Mouse (Mus musculus): Measurements from ENCODE around the gene Incenp.
A peak's percentile ranks its signal among the peaks of the same experiment; 100 is the strongest.
"Not testable (repeated sequence)": the region's sequence is repeated elsewhere in the genome, so short reads cannot be mapped to it uniquely, and the experiment has no call there.

The Incenp gene

DNA sequence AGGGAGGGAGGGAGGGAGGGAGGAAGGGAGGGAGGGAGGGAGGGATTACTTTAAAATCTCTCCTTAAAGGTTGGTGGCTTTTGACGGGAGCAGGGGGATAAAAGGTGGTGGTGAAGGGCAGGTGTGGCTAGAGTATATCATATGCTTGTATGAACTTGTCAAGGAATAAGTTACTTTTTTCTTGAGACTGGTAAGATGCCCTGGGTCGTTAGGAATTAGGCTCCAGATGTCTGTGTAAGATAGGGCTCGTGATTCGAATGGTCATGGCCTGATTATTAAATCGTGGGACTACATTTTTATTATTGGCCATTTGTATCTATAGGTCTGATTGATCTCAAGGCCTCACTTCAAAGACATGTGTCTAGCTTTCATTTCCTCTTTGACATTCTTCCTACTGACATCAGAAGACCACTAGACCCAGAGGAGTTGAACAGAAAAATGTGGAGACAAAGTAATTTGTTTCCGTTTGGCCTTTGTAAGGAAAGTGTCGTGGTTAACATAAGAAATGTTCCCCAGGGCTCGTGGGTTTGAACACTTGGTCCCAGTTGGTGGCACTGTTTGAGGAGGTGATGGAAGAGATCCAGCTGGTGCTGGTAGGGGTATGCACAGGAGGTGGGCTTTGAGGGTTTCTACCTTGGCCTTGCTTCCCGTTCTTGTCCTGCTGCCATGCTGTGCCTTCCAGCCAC lies 19.0 kb upstream of the Incenp start:
- no peak for DNase-seq (ENCODE audit: low spot score in 2 of 2)

GRCm38 (mm10) chr19:9917727-9918126 lies 18.4 kb upstream of the Incenp start:
- DNase-seq (ENCODE audit: low spot score in 2 of 2): no peak

GRCm38 (mm10) chr19:9915935-9916334 lies 16.6 kb upstream of the Incenp start:
- peak; percentile 63 to 86 for DNase-seq (ENCODE audit: low spot score in 2 of 2)

GRCm38 (mm10) chr19:9914346-9914745 lies 15.0 kb upstream of the Incenp start:
- no peak for DNase-seq (ENCODE audit: low spot score in 2 of 2)

GRCm38 (mm10) chr19:9913784-9914183 lies 14.4 kb upstream of the Incenp start:
- no peak for DNase-seq (ENCODE audit: low spot score in 2 of 2)

- peak; percentile 39 to 76 for DNase-seq (ENCODE audit: low spot score in 2 of 2)
Observed at GRCm38 (mm10) chr19:9911314-9911754, 12.0 kb upstream of the Incenp start.

GRCm38 (mm10) chr19:9909351-9909750 lies 10.0 kb upstream of the Incenp start:
- no peak for DNase-seq (ENCODE audit: low spot score in 2 of 2)

DNA sequence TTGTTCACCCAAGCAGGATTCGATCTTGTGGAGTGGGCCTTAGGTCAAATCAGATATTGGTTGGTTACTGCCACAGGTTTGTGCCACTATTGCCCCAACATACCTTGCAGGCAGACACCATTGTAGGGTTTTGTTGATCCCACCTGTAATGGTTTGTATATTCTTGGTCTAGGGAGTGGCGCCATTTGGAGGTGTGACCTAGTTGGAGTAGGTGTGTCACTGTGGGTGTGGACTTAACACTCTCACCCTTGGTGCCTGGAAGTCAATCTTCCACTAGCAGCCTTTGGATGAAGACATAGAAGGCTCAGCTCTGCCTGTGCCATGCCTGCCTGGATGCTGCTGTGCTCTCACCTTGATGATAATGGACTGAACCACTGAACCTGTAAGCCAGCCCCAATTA lies 1.3 kb upstream of the Incenp start:
- not testable (repeated sequence) for DNase-seq (ENCODE audit: low spot score in 2 of 2)

DNA sequence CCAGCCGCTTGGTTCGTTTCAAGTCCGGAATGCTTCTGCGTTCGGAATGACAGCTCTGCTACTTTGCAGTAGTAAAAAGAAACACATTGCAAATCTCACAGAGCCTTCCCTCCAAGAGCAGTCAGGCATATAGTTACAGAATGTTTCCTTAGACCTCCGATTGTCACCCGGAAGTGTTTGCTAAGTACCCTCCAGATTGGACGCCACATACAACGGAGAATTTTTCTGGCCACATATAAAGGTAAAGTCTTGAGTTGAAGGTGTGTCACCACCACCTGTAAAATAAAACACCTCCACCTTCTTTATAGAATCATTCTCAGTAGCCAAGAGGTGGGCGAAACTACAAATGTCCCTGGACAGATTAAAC lies 412 bp upstream of the Incenp start:
- DNase-seq (ENCODE audit: low spot score in 2 of 2): no peak

- DNase-seq (ENCODE audit: low spot score in 2 of 2): peak; percentile 16 to 35
Observed at GRCm38 (mm10) chr19:9898339-9899066, 848 bp downstream of the Incenp start.

GRCm38 (mm10) chr19:9896067-9896466 lies 3.3 kb downstream of the Incenp start:
- no peak for DNase-seq (ENCODE audit: low spot score in 2 of 2)

DNA sequence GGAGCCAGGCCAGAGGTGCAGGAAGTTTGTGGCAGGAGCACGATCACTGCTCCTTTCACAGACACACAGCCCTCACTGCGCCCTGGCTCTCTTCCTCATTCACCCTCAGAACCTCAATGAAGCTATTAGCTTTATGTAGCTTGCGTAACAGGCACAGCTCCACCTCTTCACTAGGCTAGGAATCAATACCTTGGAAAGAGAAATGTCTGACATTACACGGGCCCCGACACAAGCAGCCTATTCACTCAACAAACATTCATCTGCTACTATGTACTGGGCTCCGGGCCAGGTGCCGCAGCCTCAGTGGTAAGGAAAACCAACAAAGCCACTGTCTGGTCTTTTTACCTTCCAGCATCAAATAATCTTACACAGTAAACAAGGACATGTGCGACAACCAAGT lies 12.6 kb downstream of the Incenp start:
- DNase-seq (ENCODE audit: low spot score in 2 of 2): no peak

- DNase-seq (ENCODE audit: low spot score in 2 of 2): no peak
Observed at GRCm38 (mm10) chr19:9886348-9886747, 13.0 kb downstream of the Incenp start.

- DNase-seq (ENCODE audit: low spot score in 2 of 2): no peak
Observed at GRCm38 (mm10) chr19:9878186-9878835, 21.0 kb downstream of the Incenp start.

GRCm38 (mm10) chr19:9865466-9865865 lies 33.9 kb downstream of the Incenp start:
- no peak for DNase-seq (ENCODE audit: low spot score in 2 of 2)

DNA sequence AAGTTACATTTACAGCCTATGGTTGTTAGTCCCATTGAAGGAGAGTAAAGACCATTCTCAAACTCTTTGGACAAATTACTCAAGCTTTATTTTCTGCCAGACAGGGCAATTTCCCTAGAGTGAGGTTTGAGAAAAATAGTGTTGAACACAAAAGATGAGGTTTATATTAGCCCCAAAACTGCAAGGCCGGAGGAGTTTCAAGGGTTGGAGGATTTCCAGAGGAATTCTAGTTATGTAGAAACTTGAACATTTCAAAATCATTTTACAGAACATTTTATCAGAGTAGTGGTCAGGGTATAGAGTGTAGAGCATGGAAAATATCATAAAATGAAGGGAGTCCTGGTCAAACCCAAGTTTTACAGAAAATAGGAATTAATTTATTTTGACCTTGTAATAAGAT lies 34.5 kb downstream of the Incenp start:
- no peak for DNase-seq (ENCODE audit: low spot score in 2 of 2)

- DNase-seq (ENCODE audit: low spot score in 2 of 2): not testable (repeated sequence)
Observed at GRCm38 (mm10) chr19:9860821-9861220, 38.5 kb downstream of the Incenp start.

DNA sequence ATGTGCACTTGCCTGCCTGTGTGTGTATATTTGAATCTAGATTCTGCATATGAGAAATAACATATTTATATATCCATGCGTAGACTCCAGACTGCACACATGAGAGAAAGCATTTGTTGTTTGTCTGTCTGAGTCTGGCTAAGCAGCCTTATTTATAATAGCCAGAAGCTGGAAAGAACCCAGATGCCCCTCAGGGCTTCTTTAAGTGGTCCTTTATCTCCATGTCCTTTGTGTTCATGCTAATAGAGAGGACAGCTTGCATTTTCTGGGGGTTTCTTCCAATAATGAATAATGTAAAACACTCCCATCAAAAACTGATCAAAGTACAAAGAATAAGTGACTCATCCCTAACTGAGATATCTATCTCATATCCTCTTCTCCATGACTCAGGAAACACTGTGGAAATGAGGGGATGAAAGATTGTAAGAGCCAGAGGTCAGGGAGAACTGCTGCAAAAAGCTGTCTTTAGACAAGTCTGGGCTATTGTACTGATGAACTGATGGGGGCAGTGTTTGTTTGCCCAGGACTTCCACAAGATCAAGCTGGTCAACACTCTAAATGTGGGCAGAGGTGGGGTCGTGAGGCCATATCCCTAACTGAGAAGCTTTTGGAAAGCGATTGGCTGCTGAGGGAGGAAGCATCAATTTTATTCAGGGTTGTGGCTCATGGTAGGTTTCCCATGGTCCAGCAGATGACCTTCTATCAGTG lies 49.8 kb downstream of the Incenp start:
- not testable (repeated sequence) for DNase-seq (ENCODE audit: low spot score in 2 of 2)

DNA sequence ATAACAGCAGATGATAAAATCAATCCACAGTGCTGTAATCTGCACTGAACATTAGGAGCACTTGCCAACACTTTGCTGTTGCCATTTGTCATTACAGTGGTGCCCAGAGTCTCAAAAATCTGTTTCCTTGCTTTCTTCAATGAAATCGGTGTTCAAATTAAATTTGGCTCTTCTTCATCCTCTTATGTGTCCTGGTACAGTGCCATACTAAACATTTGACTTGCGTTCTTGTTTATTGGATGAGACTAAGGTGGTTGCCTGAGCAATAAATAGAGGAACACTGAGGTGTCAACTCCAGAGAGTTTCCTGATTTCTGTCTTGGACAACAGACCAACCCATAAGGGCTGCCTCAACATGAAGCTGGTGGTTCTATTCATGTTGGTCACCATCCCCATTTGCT lies 52.1 kb downstream of the Incenp start, which contains the start of gene Scgb2a2:
TSS of gene Scgb2a2 (plus strand) at position 301 of the 400 bp plus-strand sequence.
- no peak for DNase-seq (ENCODE audit: low spot score in 2 of 2)

DNA sequence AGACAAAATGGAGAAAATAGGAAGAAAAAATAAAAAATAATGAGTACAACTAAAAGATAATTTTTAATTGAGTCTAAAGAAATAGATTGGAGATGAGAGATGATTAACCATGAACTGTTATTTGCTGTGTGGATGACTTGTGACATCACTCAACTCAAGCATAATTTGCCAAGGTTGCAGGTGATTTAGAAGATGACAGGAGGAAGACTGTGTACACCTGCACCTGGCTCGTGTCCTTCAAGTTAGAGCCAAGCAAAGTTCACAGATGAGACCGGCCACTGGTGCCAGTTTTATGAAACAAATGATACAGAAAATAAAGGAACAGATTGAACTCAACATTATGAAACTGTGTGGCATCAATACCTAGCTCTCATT lies 62.0 kb downstream of the Incenp start:
- DNase-seq (ENCODE audit: low spot score in 2 of 2): no peak

GRCm38 (mm10) chr19:9836581-9837340 lies 62.6 kb downstream of the Incenp start:
- peak in 1 of 2 experiments; percentile 28 for DNase-seq (ENCODE audit: low spot score in 2 of 2)

Data from thymus, postnatal 10 days (tissue).